Mouse (Mus musculus): ENCODE results near the gene Gm1123. TPM values are rescaled to one million over a fixed set of nuclear protein-coding genes. Genes with fewer than 3 reads are reported as not detected.

Gm1123 gene
- polyA plus RNA-seq, 1 experiment: not detected

- Histone ChIP-seq H3K9me3 (peaks cover 8% of the 10 kb centered on the region; the same call in 1 of the 2 replicates), H3K4me3 (replicated peaks) (no peak overlapping the region), H3K36me3 (replicated peaks; ENCODE audit: low read length) (no peaks in the 10 kb centered on the region), H3K4me1 (peaks cover 28% of the 10 kb centered on the region), H3K27me3 (replicated peaks) (peaks cover 95% of the 10 kb centered on the region)
- TF ChIP-seq FLI1 (IDR thresholded peaks at IDR 0.05; ENCODE audit: low read length) (no peak), GATA1 (IDR thresholded peaks at IDR 0.05; ENCODE audit: borderline replicate concordance, low read length) (no peak)
Measured at GRCm38 (mm10) chr9:98961591-98962477, 73.7 kb downstream of the Gm1123 start.

DNA sequence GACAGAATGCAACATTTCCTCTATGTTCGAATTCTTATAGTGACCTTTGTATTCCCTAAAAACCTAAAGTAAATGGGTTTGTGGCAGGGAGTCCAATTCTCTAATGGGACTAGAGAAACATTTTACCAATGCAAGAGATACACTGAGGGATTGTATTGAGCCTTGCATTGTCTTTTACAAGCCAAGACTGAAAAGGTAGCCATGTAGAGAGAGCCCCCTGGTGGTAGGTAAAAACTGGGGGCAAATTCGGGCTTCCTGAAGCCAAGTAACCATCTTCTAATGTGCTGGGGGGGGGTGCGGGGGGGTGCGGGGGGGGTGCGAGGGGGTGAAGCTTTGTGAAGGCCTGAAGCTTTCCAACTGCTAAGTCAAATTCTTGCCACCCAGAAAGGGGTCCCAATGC lies 75.2 kb downstream of the Gm1123 start:
- H3K9me3 ChIP-seq: peaks cover 8% of the 10 kb centered on the region; the same call in 1 of the 2 replicates
- TF ChIP-seq FLI1 (IDR thresholded peaks at IDR 0.05; ENCODE audit: low read length): no peak
- no peaks in the 10 kb centered on the region for H3K36me3 ChIP-seq (replicated peaks; ENCODE audit: low read length)
- peaks cover 99% of the 10 kb centered on the region for H3K27me3 ChIP-seq (replicated peaks)
- H3K4me1 ChIP-seq: peaks cover 42% of the 10 kb centered on the region
- H3K4me3 ChIP-seq (replicated peaks): no peak overlapping the region

GRCm38 (mm10) chr9:98959851-98960250 lies 75.7 kb downstream of the Gm1123 start:
- H3K36me3 ChIP-seq (replicated peaks; ENCODE audit: low read length): no peaks in the 10 kb centered on the region
- peaks cover 43% of the 10 kb centered on the region for H3K4me1 ChIP-seq
- no peak overlapping the region for H3K4me3 ChIP-seq (replicated peaks)
- H3K27me3 ChIP-seq (replicated peaks): peaks cover 99% of the 10 kb centered on the region
- no peak for TF ChIP-seq FLI1 (IDR thresholded peaks at IDR 0.05; ENCODE audit: low read length)
- no peak for TF ChIP-seq GATA1 (IDR thresholded peaks at IDR 0.05; ENCODE audit: borderline replicate concordance, low read length)
- peaks cover 3% of the 10 kb centered on the region; the same call in 1 of the 2 replicates for H3K9me3 ChIP-seq

DNA sequence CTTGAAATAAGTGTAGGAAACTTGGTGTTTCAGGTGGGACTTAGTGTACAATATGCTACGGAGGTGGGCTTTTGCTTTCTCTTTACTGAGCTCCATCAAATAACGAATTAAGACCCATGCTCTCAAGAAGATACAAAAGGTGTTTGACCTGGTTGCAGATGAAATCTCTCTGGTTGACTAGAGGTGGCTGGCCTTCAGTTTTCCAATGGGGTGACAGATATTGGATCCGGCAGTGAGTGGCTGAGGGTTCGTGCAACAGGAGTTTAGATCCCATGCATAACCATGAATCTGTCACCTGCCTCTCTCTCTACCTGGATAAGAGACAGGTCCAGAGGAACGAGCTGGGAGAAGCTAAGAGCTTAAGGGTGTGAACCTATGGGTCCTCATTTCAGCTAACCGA lies 76.9 kb downstream of the Gm1123 start:
- Histone ChIP-seq H3K27me3 (replicated peaks) (peaks cover 99% of the 10 kb centered on the region), H3K4me3 (replicated peaks) (no peak overlapping the region), H3K4me1 (peaks cover 47% of the 10 kb centered on the region), H3K36me3 (replicated peaks; ENCODE audit: low read length) (no peaks in the 10 kb centered on the region), H3K9me3 (peaks cover 3% of the 10 kb centered on the region; the same call in 1 of the 2 replicates)
- TF ChIP-seq GATA1 (IDR thresholded peaks at IDR 0.05; ENCODE audit: borderline replicate concordance, low read length) (no peak), FLI1 (IDR thresholded peaks at IDR 0.05; ENCODE audit: low read length) (no peak)

GRCm38 (mm10) chr9:98957751-98958351 lies 77.7 kb downstream of the Gm1123 start:
- Histone ChIP-seq H3K36me3 (replicated peaks; ENCODE audit: low read length) (no peaks in the 10 kb centered on the region), H3K4me1 (peaks cover 41% of the 10 kb centered on the region), H3K9me3 (peaks cover 3% of the 10 kb centered on the region; the same call in 1 of the 2 replicates), H3K27me3 (replicated peaks) (peaks cover 99% of the 10 kb centered on the region), H3K4me3 (replicated peaks) (no peak overlapping the region)
- TF ChIP-seq FLI1 (IDR thresholded peaks at IDR 0.05; ENCODE audit: low read length) (no peak), GATA1 (IDR thresholded peaks at IDR 0.05; ENCODE audit: borderline replicate concordance, low read length) (no peak)

Other genes with a start within 250 kb of the Gm1123 start
- not detected in 2 replicates for gene Prr23a1, start 193.2 kb downstream of the Gm1123 start, polyA plus RNA-seq (2012; ENCODE audit: insufficient read depth, low replicate concordance)
- gene Prr23a2, start 179.2 kb downstream of the Gm1123 start, polyA plus RNA-seq (2012; ENCODE audit: insufficient read depth, low replicate concordance): not detected in 2 replicates
- not detected in 2 replicates for gene Prr23a3, start 170.9 kb downstream of the Gm1123 start, polyA plus RNA-seq (2012; ENCODE audit: insufficient read depth, low replicate concordance)
- gene 7420426K07Rik, start 132.6 kb downstream of the Gm1123 start, polyA plus RNA-seq (2012; ENCODE audit: insufficient read depth, low replicate concordance): not detected in 2 replicates
- gene Foxl2, start 80.4 kb downstream of the Gm1123 start, polyA plus RNA-seq (2012; ENCODE audit: insufficient read depth, low replicate concordance): not detected in 2 replicates
- 16.5 TPM in 1 of 2 replicates, not detected in the other for gene Faim, start 49.3 kb downstream of the Gm1123 start, polyA plus RNA-seq (2012; ENCODE audit: insufficient read depth, low replicate concordance)
- 0.82 and 1.8 TPM in 2 replicates for gene Pik3cb, start 104.9 kb upstream of the Gm1123 start, polyA plus RNA-seq (2012; ENCODE audit: insufficient read depth, low replicate concordance)
- not detected in 2 replicates for gene Faiml, start 201.5 kb upstream of the Gm1123 start, polyA plus RNA-seq (2012; ENCODE audit: insufficient read depth, low replicate concordance)
- gene Cep70, start 207.7 kb upstream of the Gm1123 start, polyA plus RNA-seq (2012; ENCODE audit: insufficient read depth, low replicate concordance): 0.56 TPM in 1 of 2 replicates, not detected in the other

All from megakaryocyte, embryonic 14.5 days (primary cell).